Mouse (Mus musculus): ENCODE data around the gene Mybpc1. TPM values are rescaled to one million over a fixed set of nuclear protein-coding genes. Genes with fewer than 3 reads are reported as not detected.
"Not testable (repeated sequence)": the region's sequence is repeated elsewhere in the genome, so short reads cannot be mapped to it uniquely, and the experiment has no call there.

Gene Mybpc1
- total RNA-seq, 4 experiments from 2014 or later, result 0.10 to 1.3 (median 0.67) TPM

DNA sequence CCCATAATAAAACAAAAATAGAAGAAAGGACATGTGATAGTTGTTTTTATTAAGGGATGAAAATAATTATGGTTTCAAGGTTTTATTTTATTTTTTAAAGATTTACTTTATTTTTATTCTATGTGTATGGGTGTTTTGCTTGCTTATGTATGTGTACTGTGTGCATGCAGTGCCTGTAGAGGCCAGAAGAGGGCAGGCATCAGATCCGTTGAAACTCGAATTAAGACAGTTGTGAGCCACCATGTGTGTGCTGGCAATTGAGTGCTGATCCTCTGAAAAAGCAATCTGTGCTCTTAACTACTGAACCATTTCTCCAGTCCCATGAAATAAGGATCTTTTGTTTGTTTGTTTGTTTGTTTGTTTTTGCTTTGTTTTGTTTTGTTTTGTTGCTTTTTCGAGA is 54.7 kb downstream of the Mybpc1 start:
- no peak for DNase-seq

DNA sequence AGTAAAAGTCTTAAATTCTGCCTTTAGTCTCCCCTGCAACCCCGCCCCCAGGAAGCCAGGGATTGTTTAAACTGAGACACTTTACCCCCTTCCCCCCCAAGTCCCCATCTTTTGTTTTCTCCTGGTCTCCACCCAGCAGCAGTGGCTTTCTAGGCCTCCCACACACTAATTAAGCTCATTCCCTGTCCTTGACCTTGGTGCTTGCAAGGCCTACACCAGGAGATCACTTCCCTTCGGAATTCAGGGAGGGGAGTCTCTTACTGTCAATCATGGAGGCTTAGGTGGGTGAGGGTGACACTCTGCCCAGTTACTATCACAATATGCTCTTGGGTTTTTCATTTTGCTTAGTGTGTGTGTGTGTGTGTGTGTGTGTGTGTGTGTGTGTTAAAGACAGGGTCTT is 57.3 kb downstream of the Mybpc1 start:
- no peak for DNase-seq

DNA sequence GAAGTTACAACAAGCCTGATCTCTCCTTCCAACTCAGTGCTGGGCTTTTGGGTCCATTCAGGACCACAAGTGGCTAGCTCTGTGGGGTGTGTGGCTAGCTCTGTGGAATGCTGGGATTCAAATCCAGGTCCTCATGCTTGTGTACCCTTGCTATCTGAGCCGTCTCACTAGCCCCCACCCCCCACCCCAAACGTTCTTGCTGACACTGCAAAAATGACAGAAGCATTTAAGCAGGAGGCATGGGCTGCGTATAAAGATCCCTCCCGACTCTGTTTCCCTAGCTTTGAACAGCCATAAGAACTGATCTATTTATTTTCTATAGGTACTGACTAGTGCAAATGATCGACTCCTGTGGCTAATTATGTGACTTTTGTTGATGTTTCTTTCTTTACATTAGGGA is 74.3 kb downstream of the Mybpc1 start:
- DNase-seq, result no peak

DNA sequence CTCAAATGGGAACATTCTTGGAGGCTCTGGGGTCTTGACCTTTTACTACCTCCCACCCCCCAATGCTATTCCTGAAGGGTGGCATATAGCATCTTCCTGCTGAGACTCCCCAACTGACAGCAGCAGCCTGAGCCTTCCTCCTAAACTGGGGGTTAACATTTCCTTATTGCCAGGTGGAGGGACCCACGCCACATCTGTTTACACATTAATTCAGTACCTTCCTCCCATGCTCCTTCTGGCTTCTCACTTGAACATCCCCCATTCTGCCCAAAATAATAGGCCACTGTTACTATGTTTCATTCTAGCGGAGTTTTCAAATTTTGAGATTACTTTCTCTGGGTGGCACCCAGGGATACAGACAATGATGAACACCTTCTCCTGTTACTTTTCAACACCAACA is 80.9 kb downstream of the Mybpc1 start:
- DNase-seq, result no peak

DNA sequence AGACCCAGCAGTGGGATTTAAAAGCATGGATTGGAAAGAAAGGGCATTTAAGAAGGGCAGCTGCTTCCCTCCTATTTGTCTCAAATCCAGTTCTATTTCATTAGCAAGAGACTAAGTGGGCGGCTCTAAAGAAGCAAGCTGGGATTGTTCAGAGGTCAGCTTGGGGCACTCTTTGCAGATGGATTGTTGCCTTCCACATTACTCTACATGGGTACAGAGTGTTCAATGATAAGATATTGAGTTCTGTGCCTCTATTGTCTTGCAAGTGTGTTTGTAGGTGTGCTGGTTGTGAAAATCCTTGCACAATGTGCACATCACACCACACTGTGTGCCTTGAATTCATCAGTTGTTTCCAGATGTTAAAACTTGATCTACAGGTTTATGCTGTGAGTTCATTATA is 81.7 kb downstream of the Mybpc1 start:
- no peak for DNase-seq

DNA sequence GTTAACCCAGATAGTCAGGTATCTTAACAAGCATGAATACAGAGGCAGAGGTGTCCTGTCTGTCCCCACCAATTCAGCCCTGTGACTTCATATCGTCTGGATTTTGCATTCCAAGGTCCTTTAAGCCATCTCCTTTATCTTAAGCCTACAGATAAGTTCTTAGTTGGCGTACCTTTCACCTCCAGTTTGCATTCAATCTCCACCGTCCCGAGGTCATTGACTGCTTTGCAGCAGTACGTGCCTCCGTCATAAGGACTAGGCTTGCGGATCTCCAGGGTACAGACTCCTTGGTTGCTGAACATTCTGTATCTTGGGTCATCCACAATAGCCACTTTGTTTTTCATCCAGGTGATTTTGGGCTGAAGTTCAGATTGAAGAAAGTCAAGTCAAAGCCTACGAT is 82.2 kb downstream of the Mybpc1 start:
- DNase-seq, result no peak

DNA sequence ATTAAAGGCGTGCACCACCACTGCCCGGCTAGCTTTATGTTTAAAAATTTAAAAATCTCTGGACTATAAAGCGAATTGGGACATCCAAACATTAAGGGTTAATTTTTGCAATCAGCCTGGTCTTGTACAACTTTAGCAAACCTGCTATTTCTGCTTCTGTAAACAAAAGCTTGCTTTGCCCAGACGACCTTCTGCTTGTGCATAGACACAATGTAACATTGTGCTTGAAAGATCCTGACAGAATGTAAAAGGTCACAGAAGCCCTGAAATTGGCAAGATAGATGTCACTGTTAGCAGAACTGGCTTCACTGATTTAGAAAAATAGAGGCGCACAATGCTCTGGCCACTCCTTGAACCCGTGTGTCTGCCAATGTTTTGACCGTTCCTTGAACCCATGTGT is 89.9 kb downstream of the Mybpc1 start:
- DNase-seq, result not testable (repeated sequence)

DNA sequence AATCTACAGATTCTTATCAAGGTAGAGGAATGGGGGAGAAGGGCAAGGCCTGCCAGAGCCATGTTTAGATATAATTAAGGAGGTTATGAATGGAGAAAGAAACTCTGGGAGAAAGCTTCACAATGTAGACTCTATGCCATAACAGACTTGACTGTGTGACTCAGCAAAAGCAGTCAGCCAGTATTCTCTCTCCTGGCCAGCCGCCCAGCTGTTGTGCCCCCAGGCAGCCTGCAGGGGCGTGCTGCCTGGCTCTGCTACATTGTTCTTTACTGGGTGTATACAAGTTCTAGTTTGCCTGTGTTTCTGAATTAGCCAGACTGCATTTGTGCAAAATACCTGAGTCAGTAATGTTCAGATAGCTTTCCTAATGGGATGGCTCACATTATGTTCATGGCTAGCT is 90.5 kb downstream of the Mybpc1 start:
- DNase-seq, result peak; percentile 71

DNA sequence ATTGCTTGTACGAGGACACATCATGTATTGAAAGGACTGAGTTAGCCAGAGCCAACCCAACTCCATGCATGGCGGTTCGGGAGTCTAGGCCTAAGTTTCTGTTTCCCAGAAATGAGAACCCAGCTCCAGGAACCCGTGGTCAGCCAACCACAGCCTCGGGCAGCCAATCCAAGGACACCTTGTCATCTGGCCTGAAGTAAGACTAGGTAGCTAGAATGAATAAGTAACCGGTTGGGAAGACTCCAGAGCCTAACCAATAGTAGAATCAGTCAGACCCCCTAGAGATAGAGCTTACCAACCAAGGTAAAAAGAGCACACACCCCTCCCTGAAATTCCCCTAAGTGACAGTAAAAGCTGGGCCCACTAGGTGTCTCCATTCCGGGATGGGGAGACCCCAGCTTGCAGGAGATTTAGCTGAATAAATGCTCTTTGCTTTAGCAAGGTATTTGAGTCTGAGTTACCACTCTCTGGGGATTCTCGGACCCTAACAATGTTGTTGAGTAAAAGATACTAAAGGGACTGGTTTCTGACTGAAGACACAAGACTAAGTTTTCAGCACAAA is 91.3 kb downstream of the Mybpc1 start:
- no peak for DNase-seq

DNA sequence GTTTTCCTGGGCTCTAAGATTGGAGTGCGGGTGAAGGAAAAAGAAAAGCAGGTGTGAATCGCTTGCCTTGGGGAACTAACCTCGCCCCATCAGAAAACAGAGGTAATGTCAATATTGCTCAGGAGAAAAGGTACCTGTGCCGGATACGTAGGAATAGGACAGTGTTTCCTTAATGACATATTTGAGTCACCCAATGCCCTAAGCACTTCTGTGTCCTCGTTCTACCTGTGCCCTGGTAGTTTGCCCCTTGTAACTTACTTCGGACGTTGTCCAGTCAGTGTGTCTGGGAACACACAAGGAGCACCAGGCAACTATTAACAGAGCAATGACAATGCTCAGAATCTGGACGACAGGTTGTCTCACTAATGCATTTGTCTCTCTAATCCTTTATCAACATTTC is 93.6 kb downstream of the Mybpc1 start:
- DNase-seq, result no peak

DNA sequence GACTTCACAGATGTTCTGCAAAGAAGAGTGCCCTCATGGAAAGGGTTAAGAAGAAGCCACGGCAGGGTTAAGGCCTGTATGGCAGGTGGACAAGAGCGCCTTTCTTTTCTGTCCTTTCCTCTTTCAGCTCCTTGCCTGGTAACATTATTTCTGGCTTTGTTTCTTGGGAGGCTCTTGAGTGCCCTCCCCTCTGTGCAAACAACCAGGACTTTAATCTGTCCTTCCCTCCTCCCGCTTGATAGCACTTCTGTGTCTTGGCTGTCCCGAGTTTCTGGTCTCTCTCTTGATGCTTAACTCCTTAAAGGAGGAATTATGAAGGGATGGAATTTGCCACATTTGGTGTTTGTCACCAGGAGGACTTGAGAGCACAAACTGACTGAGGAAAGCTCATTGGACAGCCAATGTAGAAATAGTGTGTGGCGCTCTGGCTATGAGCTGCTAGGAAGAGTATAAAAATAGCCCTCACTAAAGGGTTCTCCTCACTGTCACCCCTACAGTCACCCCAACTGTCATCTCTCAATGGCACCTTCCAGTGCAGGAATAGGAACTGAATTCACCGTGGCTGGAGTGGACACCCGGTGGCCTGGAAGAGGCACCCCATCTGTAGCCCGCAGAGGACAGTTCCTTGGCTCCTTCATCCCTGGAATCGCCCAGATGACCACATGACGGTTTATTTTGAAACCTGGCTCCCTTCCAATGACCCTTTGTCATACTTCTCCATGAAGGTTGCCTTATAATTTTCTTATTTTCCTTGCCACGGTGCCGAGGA is 94.3 kb downstream of the Mybpc1 start:
- DNase-seq, result peak; percentile 56

DNA sequence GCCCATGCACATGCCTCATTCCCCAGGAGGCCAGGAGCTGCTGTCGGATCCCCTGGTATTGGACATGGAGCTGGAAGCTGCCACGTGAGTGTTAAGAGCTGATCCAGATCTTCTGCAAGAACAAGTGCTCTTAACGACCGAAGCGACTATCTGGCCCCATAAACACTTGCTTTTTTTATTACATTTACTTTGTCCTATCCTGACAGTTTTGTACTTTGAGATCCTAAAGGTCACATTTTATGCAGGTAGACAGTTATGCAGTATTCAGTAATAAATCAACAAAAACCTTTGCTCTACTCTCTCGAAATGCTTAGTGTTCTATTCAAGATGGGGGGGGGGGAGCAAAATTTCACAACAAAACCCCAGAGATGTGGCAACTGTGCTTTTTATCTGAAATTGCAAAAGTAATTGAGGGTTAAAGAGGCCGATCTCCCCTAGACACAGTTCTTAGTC is 97.2 kb downstream of the Mybpc1 start:
- no peak for DNase-seq

DNA sequence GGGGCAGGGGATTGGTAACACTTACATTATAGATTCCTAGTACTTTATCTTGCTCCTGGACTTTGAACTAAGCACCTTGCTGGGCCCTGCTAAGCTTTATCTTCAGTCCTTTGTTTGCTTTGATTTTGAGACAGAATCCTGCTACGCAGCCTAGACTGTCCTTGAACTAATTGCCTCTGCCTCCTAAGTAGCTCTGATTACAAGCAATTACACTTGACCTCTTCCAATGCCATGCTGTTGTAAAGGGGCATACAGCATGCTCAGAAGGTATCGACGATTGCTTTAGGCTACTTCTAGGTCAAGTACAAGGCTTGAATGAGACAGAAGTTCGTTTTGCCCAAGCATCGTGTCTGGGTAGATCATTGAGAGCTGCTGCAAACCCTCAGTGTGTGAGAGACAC is 99.7 kb downstream of the Mybpc1 start:
- DNase-seq, result peak; percentile 15

DNA sequence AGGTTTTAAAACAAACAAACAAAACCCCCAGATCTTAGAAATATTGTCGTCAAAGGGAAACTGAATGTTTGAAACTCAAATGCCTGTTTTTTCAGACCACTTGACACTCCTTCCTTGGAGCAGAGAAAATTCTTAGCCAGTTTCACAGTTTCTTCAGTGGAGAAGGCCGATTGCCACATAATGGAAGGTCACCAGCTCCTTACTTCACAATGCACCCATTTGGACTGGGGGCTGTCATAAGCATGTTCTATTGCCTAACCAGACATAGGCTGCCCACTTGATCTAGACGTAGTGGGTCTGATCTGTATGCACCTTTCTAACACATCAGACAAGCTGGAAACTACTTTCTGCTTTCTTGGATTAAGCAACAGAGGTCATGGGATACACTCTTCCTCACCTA is 100.5 kb downstream of the Mybpc1 start:
- DNase-seq, result peak; percentile 34

DNA sequence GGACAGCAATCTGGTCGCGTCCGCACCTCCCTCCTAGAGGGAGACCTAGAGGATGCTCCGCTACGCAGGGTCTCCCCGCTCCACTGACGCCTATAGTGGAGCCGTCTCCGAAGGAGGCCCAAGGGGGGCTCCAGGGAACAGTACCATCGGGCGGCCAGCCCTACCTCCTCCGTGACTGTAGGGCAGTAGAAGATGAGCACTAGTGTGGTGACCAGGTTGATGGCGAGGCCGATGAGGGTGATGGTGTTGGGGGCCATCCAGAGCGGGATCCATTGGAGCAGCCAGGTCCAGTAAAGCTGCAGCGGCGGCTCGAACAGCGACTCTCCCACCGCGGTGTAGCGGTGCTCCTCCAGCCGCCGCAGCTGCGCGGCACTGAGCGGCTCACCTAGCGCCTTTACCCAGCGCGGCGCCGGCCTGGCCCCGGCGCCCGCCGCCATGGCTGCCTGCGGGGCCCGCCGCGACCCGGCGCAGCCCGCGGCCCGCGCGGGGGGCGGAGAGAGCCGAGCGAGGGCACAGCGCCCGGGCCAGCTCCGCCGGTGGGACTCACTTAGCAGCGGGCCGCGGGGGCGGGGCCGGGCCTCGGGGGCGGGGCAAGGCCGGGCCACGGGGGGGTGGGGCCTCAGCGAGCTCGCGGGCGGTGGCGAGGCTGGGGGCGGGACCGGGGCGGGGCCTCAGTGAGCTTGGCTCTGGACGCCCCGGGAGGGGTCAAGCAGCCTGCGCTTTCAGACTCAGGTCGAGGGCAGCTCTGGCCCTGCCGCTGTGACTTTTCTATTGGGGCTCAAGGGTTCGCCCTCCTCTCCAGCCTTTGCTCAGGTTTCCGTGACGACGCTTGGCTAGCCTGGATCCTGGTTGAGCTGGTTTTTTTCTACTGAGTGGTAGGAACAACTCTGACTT is 101.3 kb downstream of the Mybpc1 start, which contains the start of gene Chpt1:
Chpt1 (minus strand) TSS at position 653 of the 894 bp plus-strand sequence.
- DNase-seq, result peak; percentile 74

DNA sequence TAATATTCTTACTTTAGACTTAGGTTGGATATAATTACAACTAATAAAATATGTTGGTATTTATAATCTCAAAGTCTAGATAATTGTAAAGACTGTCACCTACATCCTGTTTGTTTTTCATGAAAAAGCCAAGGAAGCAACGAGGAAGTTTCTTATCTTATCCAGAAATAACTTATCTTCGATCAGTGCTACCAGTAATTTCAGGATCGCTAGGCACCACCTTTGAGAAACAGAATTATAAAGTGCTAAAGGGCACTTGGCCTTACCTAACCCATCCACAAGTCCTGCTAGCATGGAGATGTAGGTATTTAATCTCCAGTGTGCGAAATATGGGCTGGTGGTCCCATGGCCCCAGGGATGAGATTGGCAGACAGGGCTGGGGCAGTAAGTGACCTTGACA is 102.0 kb downstream of the Mybpc1 start:
- DNase-seq, result no peak

DNA sequence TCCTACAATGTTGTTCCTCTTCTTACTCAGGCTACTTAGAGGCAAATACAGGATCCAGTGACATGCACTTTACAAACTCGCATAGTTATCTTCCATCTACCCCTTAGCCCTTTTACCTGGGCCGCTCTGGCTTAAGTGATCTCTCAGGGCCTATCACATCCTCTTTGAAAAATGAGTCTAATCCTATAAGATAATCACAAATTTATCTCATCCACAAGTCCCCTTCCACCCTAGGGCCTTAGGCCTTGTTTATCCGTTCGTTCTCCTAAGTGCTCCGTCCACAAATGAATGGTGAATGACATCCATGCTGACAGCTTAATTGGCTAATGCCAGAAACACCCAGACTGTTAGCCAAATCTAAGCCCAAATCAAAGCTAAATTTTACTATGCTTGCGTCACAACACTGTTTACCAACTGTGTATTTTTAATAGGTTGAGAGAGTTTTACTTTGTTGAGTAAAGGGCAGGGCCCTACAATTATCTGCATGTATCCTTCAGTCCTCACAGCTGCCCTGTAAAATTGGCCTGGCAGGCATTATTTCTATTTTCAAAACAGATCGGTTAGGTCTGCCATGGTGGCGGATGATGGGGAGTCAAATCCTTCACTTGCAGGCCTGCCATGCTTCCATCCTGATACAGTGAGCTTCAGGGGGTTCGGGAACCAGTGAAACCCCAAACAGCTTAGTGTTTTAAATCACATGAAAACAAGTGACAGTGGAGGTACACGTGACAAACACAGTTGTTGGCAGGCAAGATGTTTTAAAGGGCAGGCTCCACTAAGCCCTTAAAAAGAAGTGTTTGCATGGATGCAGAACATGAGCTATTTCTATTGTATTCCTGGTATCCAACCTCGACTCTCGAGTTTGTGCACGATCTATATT is 102.8 kb downstream of the Mybpc1 start:
- no peak for DNase-seq

DNA sequence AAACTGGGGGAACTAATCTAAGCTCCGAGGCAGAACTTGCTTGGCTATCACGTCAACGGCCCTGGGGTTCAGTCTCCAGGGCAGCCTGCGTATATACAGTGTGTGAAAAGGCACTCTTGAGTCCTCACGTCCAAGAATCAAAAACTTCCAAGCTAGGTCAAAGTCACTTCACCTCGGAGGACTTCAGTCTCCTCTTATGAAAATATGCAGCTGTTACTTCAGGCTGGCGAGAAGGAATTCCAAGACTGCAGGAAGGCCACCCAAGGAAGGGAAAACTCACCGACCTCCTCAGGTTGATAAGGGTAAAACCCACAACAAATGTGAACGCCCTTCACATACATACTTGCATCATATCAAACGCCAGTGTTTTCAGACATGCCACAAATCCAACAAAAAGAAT is 103.6 kb downstream of the Mybpc1 start:
- no peak for DNase-seq

DNA sequence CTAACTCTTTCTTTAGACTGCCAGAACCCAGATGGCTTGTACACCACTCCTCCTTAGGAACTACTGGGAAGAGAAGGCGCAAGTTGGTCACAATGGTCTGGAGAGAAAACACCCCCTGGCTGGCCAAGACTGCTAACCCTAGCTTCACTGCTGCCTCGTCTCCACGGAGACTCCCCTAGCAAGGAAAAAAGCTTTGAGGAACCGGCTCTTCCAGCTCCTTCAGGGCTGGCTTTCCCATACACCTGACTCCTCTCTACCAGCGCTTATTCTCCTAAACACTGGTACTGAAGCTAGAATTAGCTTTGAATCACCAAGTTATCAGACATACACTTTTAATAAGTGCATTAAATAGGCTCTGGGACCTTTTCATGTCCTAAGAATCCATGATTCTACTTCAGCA is 105.0 kb downstream of the Mybpc1 start:
- no peak for DNase-seq

DNA sequence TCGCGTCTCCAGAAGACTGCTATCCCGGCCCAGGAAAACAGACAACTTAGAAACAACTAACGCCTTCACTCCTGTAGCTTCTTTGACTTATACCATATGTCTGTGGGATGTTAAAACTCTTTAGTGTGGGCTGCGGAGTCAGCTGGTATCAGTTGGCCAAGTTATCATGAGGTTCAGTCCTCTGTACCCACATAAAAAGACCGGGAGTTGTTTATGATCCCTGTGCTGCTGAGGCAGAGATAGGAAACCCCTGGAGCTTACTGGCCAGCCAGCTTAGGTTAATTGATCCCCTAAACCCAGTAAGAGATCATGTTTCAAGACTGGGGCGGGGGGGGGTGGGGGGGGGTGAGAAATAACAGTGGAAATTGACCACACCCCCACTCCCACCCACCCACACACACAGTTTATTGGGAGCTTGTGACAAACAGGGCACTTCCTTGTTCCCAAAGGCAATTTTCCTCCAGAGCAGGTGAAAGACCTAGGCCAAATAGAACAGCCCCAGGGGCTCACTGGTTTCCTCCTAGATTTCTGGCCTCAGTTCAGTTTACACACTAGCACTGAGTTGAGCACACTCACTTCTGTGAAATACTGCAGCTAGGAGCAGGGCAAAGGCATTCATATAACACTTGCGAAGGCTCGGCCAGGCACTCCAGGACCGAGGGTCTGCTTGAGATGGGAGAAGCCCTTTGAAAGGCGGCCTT is 107.9 kb downstream of the Mybpc1 start:
- no peak for DNase-seq

DNA sequence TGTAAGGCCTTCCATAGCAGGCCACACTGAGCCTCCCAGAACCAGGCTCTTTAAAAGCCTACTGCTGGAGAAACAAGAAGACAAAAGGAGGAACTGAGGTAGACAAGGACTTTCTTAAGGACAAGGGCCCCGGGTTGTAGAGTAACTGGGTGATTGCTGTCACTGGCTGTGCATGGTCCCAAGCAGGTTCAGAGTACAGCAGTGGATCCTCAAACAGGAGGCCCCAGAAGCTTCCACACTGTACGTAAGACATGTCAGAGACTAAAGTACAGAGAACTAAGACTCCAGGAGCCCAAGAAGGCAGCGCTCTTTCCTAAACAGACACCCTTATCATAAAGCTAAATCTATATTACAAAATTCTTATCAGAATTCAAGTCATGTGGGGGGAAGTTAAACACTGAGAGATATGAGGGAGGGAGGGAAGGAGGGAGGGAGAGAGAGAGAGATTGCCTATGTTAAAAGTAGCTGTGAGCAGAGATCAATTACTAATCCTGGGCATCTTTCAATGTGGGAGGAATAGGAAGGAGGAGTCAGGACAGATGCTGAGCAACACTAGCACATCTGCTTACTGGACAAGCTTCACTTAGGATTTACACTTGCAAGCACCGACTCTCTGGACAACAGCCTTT is 109.9 kb downstream of the Mybpc1 start:
- DNase-seq, result no peak

Data from adrenal gland, adult 8-10 months (tissue).